Mouse (Mus musculus) heart, embryonic 10.5 days (tissue): ENCODE results near the gene Tufm. TPM values are rescaled to one million over a fixed set of nuclear protein-coding genes. Genes with fewer than 3 reads are reported as not detected.

Experiments used
- DNase-seq: peaks from one replicate; pipeline ENCODE4 v3.0.0-alpha.2; 2017; ENCODE audit warnings: low spot score
- H3K27ac ChIP-seq: fragments of 300-500 bp; sonication (generic); 2 replicates; pipeline ENCODE4 v1.5.1; 2016; ENCODE audit warnings: mild to moderate bottlenecking
- H3K27me3 ChIP-seq: fragments of 300-500 bp; sonication (generic); 2 replicates; pipeline ENCODE4 v1.6.1; 2016; ENCODE audit warnings: mild to moderate bottlenecking; ENCODE audit not compliant: poor library complexity, insufficient read depth, severe bottlenecking
- H3K36me3 ChIP-seq: fragments of 300-500 bp; sonication (generic); 2 replicates; pipeline ENCODE4 v1.6.1; 2016; ENCODE audit warnings: mild to moderate bottlenecking, moderate library complexity
- H3K4me1 ChIP-seq: fragments of 300-500 bp; sonication (generic); 2 replicates; pipeline ENCODE4 v1.6.1; 2016; ENCODE audit warnings: mild to moderate bottlenecking
- H3K4me3 ChIP-seq: fragments of 300-500 bp; sonication (generic); 2 replicates; pipeline ENCODE4 v1.5.1; 2016; ENCODE audit warnings: mild to moderate bottlenecking, moderate library complexity
- H3K9me3 ChIP-seq: fragments of 300-500 bp; sonication (generic); 2 replicates; pipeline ENCODE4 v1.6.1; 2016; ENCODE audit warnings: mild to moderate bottlenecking, moderate library complexity
- WGBS: fragments of 180-500 bp; shearing (Covaris S2); methylation state at CpG from one replicate; pipeline ENCODE4 v1.1.7; 2016; 5-methylcytosine and 5-hydroxymethylcytosine counted together
- polyA plus RNA-seq: library from polyadenylated mRNA; unstranded; fragments of >200 nt; fragmentation: Nextera tagmentation; extraction: Ambion mirVana; gene quantifications from 2 replicates; pipeline ENCODE4 v1.2.1, GENCODE M21; 2016

Tufm gene
- polyA plus RNA-seq, result 199 and 204 TPM in 2 replicates

DNA sequence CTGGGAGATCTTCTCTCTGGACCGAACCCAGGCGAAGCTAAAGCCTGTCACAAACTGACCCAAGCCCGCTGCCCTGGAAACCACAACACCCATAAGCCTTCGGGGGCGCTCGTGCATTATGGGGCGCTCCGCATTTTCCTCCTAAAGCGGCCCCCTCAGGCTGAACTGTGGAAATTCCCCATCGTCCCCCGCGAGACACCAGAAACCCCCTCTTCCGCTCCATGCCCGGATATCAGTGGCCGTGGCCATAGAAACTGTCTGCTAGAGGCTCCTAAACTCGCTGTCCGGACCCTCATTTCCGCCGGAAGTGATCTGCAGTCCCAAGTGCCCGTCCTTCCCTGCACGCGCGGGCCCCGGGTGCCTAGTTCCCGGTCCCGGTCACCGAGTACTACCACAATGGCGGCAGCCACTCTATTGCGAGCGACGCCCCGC lies at the start of gene Tufm:
TSS of gene Tufm (plus strand) at position 310 of the 432 bp plus-strand sequence.
- no peaks in the 10 kb centered on the region for H3K9me3 ChIP-seq
- DNase-seq, result peak; percentile 100
- under 1% methylated on average over 32 of the region's 32 CpGs for WGBS
- H3K36me3 ChIP-seq, result peaks cover 35% of the 10 kb centered on the region
- H3K27ac ChIP-seq, result peak within 1 kb of the TSS; percentile 84
- no peaks in the 10 kb centered on the region for H3K27me3 ChIP-seq
- H3K4me1 ChIP-seq, result peaks cover 16% of the 10 kb centered on the region
- H3K4me3 ChIP-seq, result peak within 1 kb of the TSS; percentile 81

DNA sequence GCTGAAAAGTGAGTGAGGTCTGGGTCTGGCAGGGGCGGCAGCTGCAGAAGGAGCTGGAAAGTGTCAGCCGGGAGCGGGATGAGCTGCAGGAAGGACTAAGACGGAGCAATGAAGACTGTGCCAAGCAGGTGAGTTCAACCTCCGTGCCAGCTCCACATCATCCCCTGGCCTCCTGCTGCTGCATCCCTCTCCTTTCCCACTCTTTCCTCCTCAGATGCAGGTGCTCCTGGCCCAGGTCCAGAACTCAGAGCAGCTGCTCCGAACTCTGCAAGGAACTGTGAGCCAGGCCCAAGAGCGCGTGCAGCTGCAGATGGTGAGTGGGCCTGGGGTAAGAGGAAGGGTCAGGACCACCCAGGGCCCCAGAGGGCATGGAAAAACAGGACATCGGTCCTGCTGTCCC lies 47.0 kb upstream of the Tufm start:
- H3K4me1 ChIP-seq, result no peaks in the 10 kb centered on the region
- no peak overlapping the region for H3K27ac ChIP-seq
- no peaks in the 10 kb centered on the region for H3K9me3 ChIP-seq
- H3K27me3 ChIP-seq, result no peaks in the 10 kb centered on the region
- peaks cover 51% of the 10 kb centered on the region for H3K36me3 ChIP-seq
- H3K4me3 ChIP-seq, result no peak overlapping the region
- DNase-seq, result no peak
- WGBS, result 88% methylated on average over 9 of the region's 9 CpGs

DNA sequence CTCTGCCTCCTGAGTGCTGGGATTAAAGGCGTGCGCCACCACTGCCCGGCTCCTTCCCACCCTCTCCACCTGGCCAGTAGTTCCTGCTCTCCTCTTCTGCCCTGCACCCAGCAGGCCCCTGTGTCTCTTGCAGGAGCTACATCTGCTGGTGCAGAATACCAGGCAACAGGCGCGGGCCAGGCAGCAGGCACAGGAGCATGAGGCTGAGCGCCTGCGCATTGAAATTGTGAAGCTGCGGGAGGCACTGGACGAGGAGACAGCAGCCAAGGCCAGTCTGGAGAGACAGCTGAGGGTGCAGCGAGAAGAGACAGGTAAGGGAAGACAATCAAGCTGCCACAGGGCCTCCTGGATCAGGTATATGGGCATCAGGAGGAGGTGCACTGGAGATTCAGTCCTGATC lies 43.2 kb upstream of the Tufm start:
- H3K4me3 ChIP-seq, result no peak overlapping the region
- DNase-seq, result no peak
- peaks cover 74% of the 10 kb centered on the region for H3K36me3 ChIP-seq
- WGBS, result 94% methylated on average over 10 of the region's 10 CpGs
- no peaks in the 10 kb centered on the region for H3K4me1 ChIP-seq
- H3K27me3 ChIP-seq, result no peaks in the 10 kb centered on the region
- no peak overlapping the region for H3K27ac ChIP-seq
- H3K9me3 ChIP-seq, result no peaks in the 10 kb centered on the region

DNA sequence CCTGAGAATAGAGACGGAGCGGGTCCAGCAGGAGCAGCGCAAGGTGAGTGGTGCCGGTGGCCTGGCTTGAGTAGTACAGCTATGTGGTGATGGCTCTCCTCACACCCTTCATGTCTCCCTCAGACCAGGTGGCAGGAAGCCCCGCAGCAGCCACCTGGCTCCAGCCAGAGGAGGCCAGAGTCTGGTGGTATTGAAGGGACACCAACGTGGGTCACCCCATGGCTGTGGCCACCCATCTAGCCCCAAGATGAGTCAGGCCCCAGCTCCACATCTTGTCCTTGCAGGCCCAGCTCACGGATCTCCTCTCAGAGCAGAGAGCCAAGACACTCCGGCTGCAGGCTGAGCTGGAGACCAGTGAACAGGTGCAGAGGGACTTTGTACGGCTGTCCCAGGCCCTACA lies 42.6 kb upstream of the Tufm start:
- 87% methylated on average over 9 of the region's 9 CpGs for WGBS
- no peaks in the 10 kb centered on the region for H3K4me1 ChIP-seq
- H3K36me3 ChIP-seq, result peaks cover 74% of the 10 kb centered on the region
- H3K27ac ChIP-seq, result no peak overlapping the region
- H3K4me3 ChIP-seq, result no peak overlapping the region
- H3K9me3 ChIP-seq, result no peaks in the 10 kb centered on the region
- H3K27me3 ChIP-seq, result no peaks in the 10 kb centered on the region
- DNase-seq, result no peak

DNA sequence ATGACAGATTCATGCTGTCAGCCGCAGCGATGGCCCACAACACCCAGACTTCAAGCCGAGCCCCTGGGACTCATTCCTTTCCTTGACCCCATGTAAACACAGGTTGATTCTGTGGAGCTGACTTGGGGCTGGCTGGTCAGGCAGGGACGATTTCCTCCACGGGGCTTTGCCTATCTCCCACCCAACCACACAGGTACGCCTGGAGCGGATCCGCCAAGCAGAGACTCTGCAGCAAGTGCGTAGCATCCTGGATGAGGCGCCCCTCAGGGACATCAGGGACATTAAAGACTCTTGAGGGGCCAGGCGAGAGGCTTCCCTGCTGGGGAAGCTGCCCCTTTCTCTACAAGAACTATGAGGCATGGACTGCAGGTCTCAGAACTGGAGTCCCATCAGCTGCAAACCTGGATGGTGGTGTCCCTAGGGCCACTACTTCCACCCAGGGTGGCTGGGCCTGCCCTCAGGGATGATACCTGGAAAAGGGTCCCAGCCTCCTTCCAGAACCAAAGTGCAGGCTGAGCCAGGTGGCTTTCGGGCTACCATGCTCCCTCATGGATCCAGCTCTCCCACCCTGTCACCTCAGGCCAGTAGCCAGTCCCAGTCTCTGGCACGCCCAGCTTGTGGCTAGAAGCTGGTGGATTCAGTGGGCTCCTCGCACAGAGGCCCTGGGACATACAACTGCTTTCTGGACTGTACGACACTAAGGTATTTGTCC lies 41.9 kb upstream of the Tufm start:
- Histone ChIP-seq H3K27ac (no peak overlapping the region), H3K36me3 (peaks cover 74% of the 10 kb centered on the region), H3K4me1 (no peaks in the 10 kb centered on the region; the same call in 1 of the 2 replicates), H3K4me3 (no peak overlapping the region), H3K9me3 (no peaks in the 10 kb centered on the region), H3K27me3 (no peaks in the 10 kb centered on the region)
- no peak for DNase-seq
- WGBS, result 93% methylated on average over 15 of the region's 15 CpGs

DNA sequence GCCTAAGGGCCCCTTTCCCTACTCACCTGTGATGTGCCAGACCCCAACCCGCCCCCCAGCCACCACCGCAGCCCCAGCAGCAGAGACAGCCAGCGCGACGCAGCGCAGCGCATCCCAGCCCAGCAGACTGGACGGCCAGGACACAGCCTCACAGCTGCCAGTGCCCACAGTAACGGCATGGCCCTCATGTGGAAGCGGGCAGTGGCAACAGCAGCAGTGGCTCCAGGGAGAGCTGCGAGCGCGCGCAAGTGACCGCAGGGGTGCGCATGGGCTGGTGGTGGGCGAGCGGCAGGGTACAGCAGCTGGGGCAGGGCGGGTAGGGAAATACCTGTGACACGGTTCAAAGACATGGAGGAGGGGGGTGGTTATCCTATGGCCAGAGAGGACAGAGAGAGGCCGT lies 40.9 kb upstream of the Tufm start:
- Histone ChIP-seq H3K4me3 (no peak overlapping the region), H3K36me3 (peaks cover 74% of the 10 kb centered on the region), H3K27ac (no peak overlapping the region), H3K4me1 (no peaks in the 10 kb centered on the region; the same call in 1 of the 2 replicates), H3K9me3 (no peaks in the 10 kb centered on the region), H3K27me3 (no peaks in the 10 kb centered on the region)
- no peak for DNase-seq
- 92% methylated on average over 21 of the region's 21 CpGs for WGBS

DNA sequence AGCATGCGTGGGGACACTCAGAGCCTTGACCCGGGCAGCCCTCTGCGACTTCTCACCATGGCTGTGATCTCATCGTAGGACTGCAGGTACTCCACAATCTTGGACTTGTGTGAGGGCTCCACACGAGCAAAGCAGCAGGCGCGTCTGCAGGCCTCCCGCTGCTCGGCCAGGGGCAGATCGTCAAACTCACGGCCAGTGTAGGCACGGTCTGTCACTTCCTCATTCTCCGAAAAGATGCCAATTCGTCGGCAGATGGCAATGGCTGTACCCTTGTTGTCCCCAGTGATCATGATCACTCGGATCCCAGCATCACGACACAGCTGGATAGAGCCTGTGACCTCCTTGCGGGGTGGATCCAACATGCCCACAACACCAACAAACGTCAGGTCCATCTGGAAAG lies 38.7 kb upstream of the Tufm start:
- DNase-seq, result no peak
- Histone ChIP-seq H3K9me3 (no peaks in the 10 kb centered on the region), H3K27me3 (no peaks in the 10 kb centered on the region), H3K27ac (no peak overlapping the region), H3K4me1 (no peaks in the 10 kb centered on the region; the same call in 1 of the 2 replicates), H3K36me3 (peaks cover 57% of the 10 kb centered on the region), H3K4me3 (no peak overlapping the region)
- WGBS, result 88% methylated on average over 19 of the region's 19 CpGs

DNA sequence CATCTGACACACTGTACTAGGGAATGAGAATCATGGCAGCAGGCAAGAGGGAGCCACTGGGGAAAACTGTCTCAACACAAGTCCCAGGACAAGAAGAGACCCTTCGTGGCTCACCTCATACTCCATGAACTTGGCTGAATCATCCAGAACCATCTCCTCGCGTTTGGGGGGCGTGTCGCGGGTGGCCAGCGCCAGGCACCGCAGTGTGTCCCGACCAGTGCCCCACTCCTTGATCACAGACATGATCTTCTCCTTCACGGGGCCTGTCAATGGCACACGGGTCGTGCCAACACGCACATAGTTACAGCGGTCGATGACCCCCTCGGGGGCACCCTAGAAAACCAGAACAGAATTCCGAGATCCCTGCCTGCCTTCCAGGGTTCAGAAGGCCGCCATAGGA lies 37.2 kb upstream of the Tufm start:
- no peak for DNase-seq
- 87% methylated on average over 18 of the region's 18 CpGs for WGBS
- Histone ChIP-seq H3K9me3 (no peaks in the 10 kb centered on the region), H3K27me3 (no peaks in the 10 kb centered on the region), H3K36me3 (peaks cover 46% of the 10 kb centered on the region), H3K4me3 (no peak overlapping the region), H3K4me1 (no peaks in the 10 kb centered on the region; the same call in 1 of the 2 replicates), H3K27ac (no peak overlapping the region)

DNA sequence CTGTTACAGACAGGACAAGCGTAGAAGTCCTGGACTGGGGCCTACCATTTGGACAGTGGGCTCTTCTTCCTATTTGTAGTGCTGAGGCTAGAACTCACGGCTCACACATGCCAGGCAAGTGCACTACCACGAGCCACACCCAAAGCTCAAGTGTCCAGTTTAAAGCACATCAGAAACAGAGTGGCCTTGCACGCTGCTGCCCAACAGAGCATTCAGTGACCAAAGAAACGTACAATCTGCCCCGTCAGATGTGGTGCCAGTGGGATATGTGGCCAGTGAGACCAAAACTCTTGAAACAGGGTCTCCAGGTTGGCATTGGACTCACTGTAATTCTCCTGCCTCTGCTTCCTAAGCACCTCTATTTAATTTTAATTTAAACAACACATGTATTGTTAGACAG lies 36.5 kb upstream of the Tufm start:
- no peak for DNase-seq
- H3K27ac ChIP-seq, result no peak overlapping the region
- WGBS, result 86% methylated on average over 6 of the region's 6 CpGs
- peaks cover 40% of the 10 kb centered on the region for H3K36me3 ChIP-seq
- no peaks in the 10 kb centered on the region; the same call in 1 of the 2 replicates for H3K4me1 ChIP-seq
- H3K27me3 ChIP-seq, result no peaks in the 10 kb centered on the region
- H3K9me3 ChIP-seq, result no peaks in the 10 kb centered on the region
- no peak overlapping the region for H3K4me3 ChIP-seq

DNA sequence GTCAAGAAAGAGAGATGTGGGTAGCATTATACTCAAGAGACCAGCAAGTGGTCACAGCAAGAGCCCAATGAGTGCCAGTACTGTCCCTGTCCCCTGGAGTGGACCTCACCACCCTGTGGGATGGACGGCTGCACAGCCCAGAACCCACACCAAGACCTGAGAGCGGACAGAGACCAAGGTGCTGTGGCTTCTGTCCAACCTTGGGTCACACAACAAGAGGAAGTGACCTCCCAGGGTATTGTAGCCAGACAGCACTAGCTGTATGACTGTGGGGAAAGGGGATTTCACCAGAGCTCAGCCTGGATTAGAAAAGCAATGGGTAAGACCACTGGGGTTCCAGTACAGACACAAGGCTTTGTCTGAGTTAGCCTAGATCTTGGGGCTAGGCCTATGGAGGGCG lies 34.9 kb upstream of the Tufm start:
- Histone ChIP-seq H3K9me3 (no peaks in the 10 kb centered on the region), H3K27ac (no peak overlapping the region), H3K36me3 (peaks cover 24% of the 10 kb centered on the region; the same call in 1 of the 2 replicates), H3K4me3 (no peak overlapping the region), H3K27me3 (no peaks in the 10 kb centered on the region), H3K4me1 (peaks cover 8% of the 10 kb centered on the region)
- 89% methylated on average over 3 of the region's 3 CpGs for WGBS
- no peak for DNase-seq

DNA sequence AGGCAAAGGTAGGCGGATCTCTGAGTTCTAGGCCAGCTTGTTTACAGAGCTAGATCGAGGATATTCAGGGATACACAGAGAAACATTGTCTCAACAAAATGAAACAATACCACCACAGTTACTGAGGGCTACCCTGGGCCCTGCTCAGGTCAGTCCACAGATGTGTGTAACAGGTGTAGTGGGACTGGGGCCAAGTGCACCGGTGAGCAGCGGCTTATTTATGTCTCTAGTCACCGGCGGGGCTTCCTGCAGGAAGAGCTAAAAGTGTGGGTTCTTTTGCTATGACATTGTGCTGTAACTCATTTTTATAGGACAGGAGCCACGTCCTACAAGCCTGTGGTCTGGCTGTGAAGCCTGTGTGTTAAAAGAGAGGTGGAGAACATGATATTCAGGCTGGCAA lies 33.3 kb upstream of the Tufm start:
- Histone ChIP-seq H3K4me3 (no peak overlapping the region), H3K27ac (no peak overlapping the region)
- 79% methylated on average over 7 of the region's 7 CpGs for WGBS

DNA sequence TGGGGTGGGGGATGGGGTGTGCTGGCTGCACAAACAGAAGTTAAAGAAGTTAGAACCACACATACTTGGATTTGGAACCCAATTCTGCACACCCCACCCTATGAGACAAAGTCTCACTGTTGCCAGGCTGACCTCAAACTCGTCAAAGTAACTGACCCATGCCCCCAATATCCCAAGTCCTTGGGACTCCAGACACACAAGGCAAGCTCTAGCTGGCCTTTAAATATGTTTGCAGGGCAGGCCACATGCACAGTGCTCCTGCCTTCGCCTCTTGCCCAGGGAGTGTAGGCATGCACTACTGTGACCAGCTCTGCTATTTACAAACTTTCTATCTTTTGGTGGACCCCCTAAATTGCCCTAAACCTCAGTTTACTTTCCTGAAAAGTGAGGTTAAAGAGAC lies 31.9 kb upstream of the Tufm start:
- no peaks in the 10 kb centered on the region for H3K27me3 ChIP-seq
- H3K4me1 ChIP-seq, result peaks cover 24% of the 10 kb centered on the region

More for the DNA sequence above, 33.3 kb upstream of the Tufm start:
- H3K9me3 ChIP-seq, result no peaks in the 10 kb centered on the region
- H3K4me1 ChIP-seq, result peaks cover 15% of the 10 kb centered on the region
- DNase-seq, result no peak
- no peaks in the 10 kb centered on the region for H3K27me3 ChIP-seq
- H3K36me3 ChIP-seq, result 0 out of 2 replicates have a peak, but pooled peaks cover 8% of the 10 kb centered on the region

DNA sequence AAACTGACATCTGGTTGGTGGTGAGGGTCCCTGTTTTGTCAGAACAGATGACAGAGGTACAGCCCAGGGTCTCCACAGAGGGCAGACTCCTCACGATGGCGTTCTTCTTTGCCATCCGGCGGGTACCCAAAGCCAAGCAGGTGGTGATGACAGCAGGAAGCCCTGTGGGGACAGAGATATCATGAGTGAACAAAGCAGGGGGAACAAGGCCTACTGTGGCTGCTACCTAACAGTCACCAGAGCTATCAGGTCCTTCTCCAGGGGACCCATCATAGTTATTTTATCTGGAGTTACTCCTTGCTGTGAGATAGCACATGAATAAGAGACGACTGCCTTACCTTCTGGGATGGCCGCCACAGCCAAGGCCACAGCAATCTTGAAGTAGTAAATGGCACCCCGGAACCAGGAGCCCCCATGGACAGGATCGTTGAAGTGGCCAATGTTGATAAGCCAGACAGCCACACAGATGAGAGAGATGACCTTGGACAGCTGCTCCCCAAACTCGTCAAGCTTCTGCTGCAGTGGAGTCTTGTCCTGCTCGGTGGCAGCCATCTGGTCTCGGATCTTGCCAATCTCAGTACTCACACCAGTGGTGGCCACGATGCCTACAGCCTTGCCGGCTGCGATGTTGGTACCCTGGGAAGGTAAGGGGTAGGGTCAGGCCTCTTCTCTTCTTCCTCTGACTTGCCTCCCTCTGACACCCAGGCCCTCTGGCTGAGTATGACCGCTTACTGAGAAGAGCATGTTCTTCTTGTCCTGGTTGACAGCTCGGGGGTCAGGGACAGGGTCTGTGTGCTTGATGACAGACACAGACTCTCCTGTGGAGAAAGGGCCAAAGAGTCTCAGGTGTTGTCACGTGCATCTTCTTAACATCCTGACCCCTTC lies 30.5 kb upstream of the Tufm start:
- H3K4me3 ChIP-seq, result no peak overlapping the region
- no peak for DNase-seq
- peaks cover 32% of the 10 kb centered on the region for H3K4me1 ChIP-seq
- H3K27ac ChIP-seq, result no peak overlapping the region
- no peaks in the 10 kb centered on the region for H3K9me3 ChIP-seq
- peaks cover 8% of the 10 kb centered on the region; the same call in 1 of the 2 replicates for H3K27me3 ChIP-seq
- H3K36me3 ChIP-seq, result no peaks in the 10 kb centered on the region
- WGBS, result 70% methylated on average over 17 of the region's 17 CpGs

More for the DNA sequence above, 31.9 kb upstream of the Tufm start:
- WGBS, result 70% methylated on average over 2 of the region's 2 CpGs
- no peak overlapping the region for H3K4me3 ChIP-seq
- no peak for DNase-seq
- H3K36me3 ChIP-seq, result 0 out of 2 replicates have a peak, but pooled peaks cover under 1% of the 10 kb centered on the region
- H3K9me3 ChIP-seq, result no peaks in the 10 kb centered on the region
- H3K27ac ChIP-seq, result no peak overlapping the region
